Mouse (Mus musculus) thymus, adult 2 months (tissue): ENCODE data around the gene Smap1. TPM values are rescaled to one million over a fixed set of nuclear protein-coding genes. Genes with fewer than 3 reads are reported as not detected.
"Not testable (repeated sequence)": the region's sequence is repeated elsewhere in the genome, so short reads cannot be mapped to it uniquely, and the experiment has no call there.

Experiments
- DNase-seq: peaks from one replicate; pipeline ENCODE4 v3.0.0; 2021
- H3K27ac ChIP-seq: fragments of 200-500 bp; 2 replicates; pipeline ENCODE4 v1.5.1; 2012; ENCODE audit warnings: low read length, control low read depth; ENCODE audit not compliant: control insufficient read depth, insufficient read depth
- H3K27me3 ChIP-seq: fragments of 200-500 bp; 2 replicates; pipeline ENCODE4 v1.6.1; 2012; ENCODE audit warnings: mild to moderate bottlenecking, low read length, moderate library complexity, mixed read lengths; ENCODE audit not compliant: control insufficient read depth, insufficient read depth
- H3K36me3 ChIP-seq: fragments of 200-500 bp; 2 replicates; pipeline ENCODE4 v1.6.1; 2012; ENCODE audit warnings: mild to moderate bottlenecking, low read length, moderate library complexity; ENCODE audit not compliant: control insufficient read depth, insufficient read depth
- H3K4me1 ChIP-seq: fragments of 200-500 bp; replicated peaks from 2 replicates; pipeline ENCODE4 v1.6.1; 2012; ENCODE audit warnings: low read length; ENCODE audit not compliant: control insufficient read depth, insufficient read depth
- H3K4me3 ChIP-seq: fragments of 200-500 bp; 2 replicates; pipeline ENCODE4 v1.5.1; 2012; ENCODE audit warnings: mild to moderate bottlenecking, low read length, control low read depth, moderate library complexity; ENCODE audit not compliant: control insufficient read depth, insufficient read depth
- CTCF ChIP-seq: fragments of 200-500 bp; IDR thresholded peaks from 2 replicates; pipeline ENCODE4 v1.5.1; 2012; ENCODE audit warnings: mild to moderate bottlenecking, control low read depth, low read length, moderate library complexity, borderline replicate concordance; ENCODE audit not compliant: control insufficient read depth, poor library complexity, insufficient read depth; ENCODE audit errors: extremely low read depth
- POLR2A ChIP-seq: fragments of 200-500 bp; IDR thresholded peaks from 2 replicates; pipeline ENCODE4 v1.6.1; 2012; ENCODE audit warnings: mild to moderate bottlenecking, low read length, control low read depth, moderate library complexity; ENCODE audit not compliant: control insufficient read depth, poor library complexity, insufficient read depth; ENCODE audit errors: extremely low read depth
- WGBS: fragments of 180-500 bp; shearing (Covaris S2); methylation state at CpG from one replicate; pipeline ENCODE4 v1.1.7; 2018; 5-methylcytosine and 5-hydroxymethylcytosine counted together
- polyA plus RNA-seq: library from polyadenylated mRNA; depleted of rRNA; stranded (reverse); fragments of >200 nt; gene quantifications from 2 replicates; pipeline ENCODE4 v1.2.3, GENCODE M21; 2012; rRNA removed

Gene Smap1
- polyA plus RNA-seq = 37.5 and 43.7 TPM in 2 replicates

- under 1% methylated on average over 110 of the region's 113 CpGs for WGBS
- peak within 1 kb of the TSS; percentile 92 for H3K4me3 ChIP-seq
- DNase-seq = peak; percentile 68
- no peaks in the 10 kb centered on the region for H3K27me3 ChIP-seq
- no peaks in the 10 kb centered on the region for H3K36me3 ChIP-seq
- H3K27ac ChIP-seq = no peak within 1 kb of the TSS
- TF ChIP-seq POLR2A = peak; percentile 48; the same call in 1 of the 2 replicates
- TF ChIP-seq CTCF = 0 out of 2 replicates have a peak, but pooled peaks have one; percentile 20
- H3K4me1 ChIP-seq = peaks cover 5% of the 10 kb centered on the region; the same call in 1 of the 2 replicates
Observed at GRCm38 (mm10) chr1:23921711-23922529, at the start of gene Smap1. Smap1 (minus strand) TSS chr1:23922317.

- 95% methylated on average over 4 of the region's 4 CpGs for WGBS
Observed at GRCm38 (mm10) chr1:23971159-23971558, 49.0 kb upstream of the Smap1 start.

GRCm38 (mm10) chr1:23968027-23968725, 46.1 kb upstream of the Smap1 start:
- DNase-seq = no peak
- no peaks in the 10 kb centered on the region for H3K27me3 ChIP-seq
- no peak for TF ChIP-seq CTCF
- no peak for TF ChIP-seq POLR2A
- H3K4me3 ChIP-seq = no peak overlapping the region
- H3K4me1 ChIP-seq = no peaks in the 10 kb centered on the region
- no peak overlapping the region for H3K27ac ChIP-seq
- WGBS = 87% methylated on average over 9 of the region's 9 CpGs
- no peaks in the 10 kb centered on the region for H3K36me3 ChIP-seq

More at GRCm38 (mm10) chr1:23971159-23971558, 49.0 kb upstream of the Smap1 start:
- H3K4me3 ChIP-seq, H3K27me3 ChIP-seq, H3K27ac ChIP-seq, H3K36me3 ChIP-seq, H3K4me1 ChIP-seq, DNase-seq: not testable (repeated sequence)

GRCm38 (mm10) chr1:23966226-23966625, 44.1 kb upstream of the Smap1 start:
- DNase-seq = no peak
- TF ChIP-seq CTCF (no peak), POLR2A (no peak)
- H3K4me1 ChIP-seq = no peaks in the 10 kb centered on the region
- H3K27me3 ChIP-seq = no peaks in the 10 kb centered on the region
- H3K36me3 ChIP-seq = no peaks in the 10 kb centered on the region
- 79% methylated on average over 1 of the region's 1 CpGs for WGBS
- no peak overlapping the region for H3K4me3 ChIP-seq
- no peak overlapping the region for H3K27ac ChIP-seq

GRCm38 (mm10) chr1:23959415-23959732, 37.3 kb upstream of the Smap1 start:
- WGBS = 55% methylated on average over 6 of the region's 6 CpGs
- no peak overlapping the region for H3K4me3 ChIP-seq
- DNase-seq = no peak
- H3K4me1 ChIP-seq = no peaks in the 10 kb centered on the region
- TF ChIP-seq POLR2A = no peak
- TF ChIP-seq CTCF = no peak
- no peak overlapping the region for H3K27ac ChIP-seq
- H3K27me3 ChIP-seq = no peaks in the 10 kb centered on the region
- no peaks in the 10 kb centered on the region for H3K36me3 ChIP-seq

- no peak overlapping the region for H3K4me3 ChIP-seq
- H3K36me3 ChIP-seq = no peaks in the 10 kb centered on the region
- WGBS = 40% methylated on average over 13 of the region's 13 CpGs
- TF ChIP-seq CTCF = no peak
- no peak for TF ChIP-seq POLR2A
- no peaks in the 10 kb centered on the region for H3K4me1 ChIP-seq
- H3K27ac ChIP-seq = no peak overlapping the region
- H3K27me3 ChIP-seq = no peaks in the 10 kb centered on the region
- DNase-seq = no peak
Observed at GRCm38 (mm10) chr1:23958668-23959414, 36.7 kb upstream of the Smap1 start.
